Mouse (Mus musculus): ENCODE data around the gene Plekhg1. TPM values are rescaled to one million over a fixed set of nuclear protein-coding genes. Genes with fewer than 3 reads are reported as not detected.

The Plekhg1 gene
- polyA plus RNA-seq, 1 experiment, result 18.9 TPM

GRCm38 (mm10) chr10:3980231-3980630 lies 240.1 kb downstream of the Plekhg1 start:
- no peak for TF ChIP-seq POLR2A (IDR thresholded peaks at IDR 0.05; ENCODE audit: insufficient read depth, low read length)
- TF ChIP-seq CTCF (IDR thresholded peaks at IDR 0.05; ENCODE audit: low read depth, low read length), result no peak
- TF ChIP-seq EP300 (IDR thresholded peaks at IDR 0.05; ENCODE audit: insufficient read depth, low read depth, low read length), result no peak
- H3K4me1 ChIP-seq (ENCODE audit: control insufficient read depth, insufficient read depth, low read length), result peaks cover 1% of the 10 kb centered on the region
- no peak overlapping the region for H3K4me3 ChIP-seq (ENCODE audit: low read depth, low read length)
- peaks cover 37% of the 10 kb centered on the region for H3K36me3 ChIP-seq (ENCODE audit: control insufficient read depth, insufficient read depth, low read length, poor library complexity, severe bottlenecking)
- no peak overlapping the region for H3K9ac ChIP-seq (ENCODE audit: low read depth, poor library complexity, severe bottlenecking)
- H3K27me3 ChIP-seq (ENCODE audit: control insufficient read depth, insufficient read depth, low read length, poor library complexity, severe bottlenecking), result no peaks in the 10 kb centered on the region
- peaks cover 7% of the 10 kb centered on the region for H3K9me3 ChIP-seq (replicated peaks; ENCODE audit: control insufficient read depth, insufficient read depth, low read length, poor library complexity, severe bottlenecking)
- H3K27ac ChIP-seq (ENCODE audit: insufficient read depth, low read length), result no peak overlapping the region

DNA sequence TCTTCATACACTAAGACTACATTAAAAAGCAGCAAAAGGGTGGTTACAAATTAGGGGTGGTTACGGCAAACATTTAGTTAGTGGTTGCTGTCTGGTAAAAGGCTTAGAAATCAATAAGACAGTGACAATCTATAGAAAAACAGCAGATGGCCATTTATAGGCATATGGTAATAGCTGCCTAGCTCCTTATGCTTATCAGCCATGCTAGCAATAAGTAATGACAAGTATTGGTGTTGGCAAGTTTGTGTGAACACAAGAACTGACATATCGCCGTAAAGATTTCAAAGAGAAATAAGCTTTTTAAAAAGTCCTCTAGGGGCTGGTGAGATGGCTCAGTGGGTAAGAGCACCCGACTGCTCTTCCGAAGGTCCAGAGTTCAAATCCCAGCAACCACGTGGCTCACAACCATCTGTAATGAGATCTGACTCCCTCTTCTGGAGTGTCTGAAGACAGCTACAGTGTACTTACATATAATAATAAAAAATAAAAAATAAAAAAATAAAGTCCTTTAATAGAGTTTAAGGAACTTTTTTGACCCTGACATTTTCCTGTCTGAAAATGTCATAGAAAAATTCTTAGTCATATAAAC lies 250.2 kb downstream of the Plekhg1 start:
- H3K27ac ChIP-seq (ENCODE audit: insufficient read depth, low read length), result no peak overlapping the region
- no peaks in the 10 kb centered on the region for H3K4me1 ChIP-seq (ENCODE audit: control insufficient read depth, insufficient read depth, low read length)
- no peaks in the 10 kb centered on the region for H3K27me3 ChIP-seq (ENCODE audit: control insufficient read depth, insufficient read depth, low read length, poor library complexity, severe bottlenecking)
- H3K36me3 ChIP-seq (ENCODE audit: control insufficient read depth, insufficient read depth, low read length, poor library complexity, severe bottlenecking), result peaks cover 45% of the 10 kb centered on the region
- no peak for TF ChIP-seq POLR2A (IDR thresholded peaks at IDR 0.05; ENCODE audit: insufficient read depth, low read length)
- no peak overlapping the region for H3K4me3 ChIP-seq (ENCODE audit: low read depth, low read length)
- H3K9me3 ChIP-seq (replicated peaks; ENCODE audit: control insufficient read depth, insufficient read depth, low read length, poor library complexity, severe bottlenecking), result no peaks in the 10 kb centered on the region
- no peak overlapping the region for H3K9ac ChIP-seq (ENCODE audit: low read depth, poor library complexity, severe bottlenecking)

GRCm38 (mm10) chr10:3993365-3994102 lies 253.4 kb downstream of the Plekhg1 start:
- Histone ChIP-seq H3K9ac (ENCODE audit: low read depth, poor library complexity, severe bottlenecking) (no peak overlapping the region), H3K36me3 (ENCODE audit: control insufficient read depth, insufficient read depth, low read length, poor library complexity, severe bottlenecking) (peaks cover 45% of the 10 kb centered on the region), H3K4me3 (ENCODE audit: low read depth, low read length) (no peak overlapping the region), H3K4me1 (ENCODE audit: control insufficient read depth, insufficient read depth, low read length) (no peaks in the 10 kb centered on the region), H3K27ac (ENCODE audit: insufficient read depth, low read length) (no peak overlapping the region), H3K9me3 (replicated peaks; ENCODE audit: control insufficient read depth, insufficient read depth, low read length, poor library complexity, severe bottlenecking) (no peaks in the 10 kb centered on the region), H3K27me3 (ENCODE audit: control insufficient read depth, insufficient read depth, low read length, poor library complexity, severe bottlenecking) (no peaks in the 10 kb centered on the region)
- TF ChIP-seq POLR2A (IDR thresholded peaks at IDR 0.05; ENCODE audit: insufficient read depth, low read length) (no peak), EP300 (IDR thresholded peaks at IDR 0.05; ENCODE audit: insufficient read depth, low read depth, low read length) (no peak), CTCF (IDR thresholded peaks at IDR 0.05; ENCODE audit: low read depth, low read length) (no peak)

DNA sequence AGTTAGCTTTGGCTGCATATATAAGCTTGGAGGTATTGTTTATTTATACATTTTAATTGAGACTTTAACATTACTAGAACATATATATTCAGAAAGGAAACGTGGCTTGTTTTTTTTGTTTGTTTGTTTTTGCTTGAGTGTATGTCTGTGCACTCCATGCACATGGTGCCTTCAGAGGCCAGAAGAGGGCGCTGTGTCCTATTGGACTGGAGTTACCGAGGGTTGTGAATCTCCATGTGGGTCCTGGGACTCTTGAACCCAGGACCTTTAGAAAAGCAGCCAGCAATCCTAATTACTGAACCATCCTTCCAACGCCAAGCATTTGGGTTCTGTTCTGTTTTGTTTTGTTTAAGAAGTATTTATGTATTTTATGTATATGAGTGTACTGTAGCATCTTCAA lies 255.1 kb downstream of the Plekhg1 start:
- TF ChIP-seq POLR2A (IDR thresholded peaks at IDR 0.05; ENCODE audit: insufficient read depth, low read length), result no peak
- peak; percentile 67 for TF ChIP-seq CTCF (IDR thresholded peaks at IDR 0.05; ENCODE audit: low read depth, low read length)
- H3K27ac ChIP-seq (ENCODE audit: insufficient read depth, low read length), result no peak overlapping the region

DNA sequence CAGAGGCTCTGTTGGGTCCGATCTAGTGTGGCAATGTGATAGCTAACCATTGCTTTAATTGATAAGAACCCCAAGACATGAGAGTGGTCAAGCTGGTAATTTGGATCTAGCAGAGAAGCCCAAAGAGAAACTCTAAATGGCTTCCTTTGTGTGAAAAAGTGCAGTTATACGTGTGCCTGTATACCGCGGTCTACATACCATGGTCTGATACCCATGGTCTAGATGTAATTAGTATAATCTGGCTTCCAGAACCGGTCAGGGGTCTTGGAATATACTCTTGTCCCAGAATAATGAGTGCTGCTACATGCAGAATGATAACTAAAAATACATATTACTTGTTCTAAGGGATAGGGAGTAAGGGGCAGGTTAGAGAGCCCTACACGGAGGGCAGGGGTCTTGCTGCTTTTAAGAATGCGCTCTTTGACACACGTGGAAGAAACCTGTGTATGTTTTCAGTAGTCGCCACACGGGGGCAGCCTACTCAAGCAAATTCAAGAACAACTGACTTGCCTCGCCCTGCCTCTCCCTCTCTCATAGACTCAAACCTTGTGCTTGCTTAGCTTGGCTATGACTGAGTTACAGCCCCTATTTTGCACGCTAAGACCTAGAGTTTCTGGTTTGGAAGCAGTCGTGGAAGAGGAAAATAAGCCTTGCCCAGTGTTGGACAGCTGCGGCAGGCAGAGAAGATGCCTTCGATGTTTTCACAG lies 256.2 kb downstream of the Plekhg1 start:
- TF ChIP-seq CTCF (IDR thresholded peaks at IDR 0.05; ENCODE audit: low read depth, low read length) (peak; percentile 79), POLR2A (IDR thresholded peaks at IDR 0.05; ENCODE audit: insufficient read depth, low read length) (no peak)
- Histone ChIP-seq H3K9ac (ENCODE audit: low read depth, poor library complexity, severe bottlenecking) (no peak overlapping the region), H3K9me3 (replicated peaks; ENCODE audit: control insufficient read depth, insufficient read depth, low read length, poor library complexity, severe bottlenecking) (no peaks in the 10 kb centered on the region), H3K4me1 (ENCODE audit: control insufficient read depth, insufficient read depth, low read length) (no peaks in the 10 kb centered on the region), H3K27me3 (ENCODE audit: control insufficient read depth, insufficient read depth, low read length, poor library complexity, severe bottlenecking) (no peaks in the 10 kb centered on the region), H3K4me3 (ENCODE audit: low read depth, low read length) (no peak overlapping the region), H3K27ac (ENCODE audit: insufficient read depth, low read length) (no peak overlapping the region), H3K36me3 (ENCODE audit: control insufficient read depth, insufficient read depth, low read length, poor library complexity, severe bottlenecking) (peaks cover 31% of the 10 kb centered on the region)

More for the DNA sequence above, 255.1 kb downstream of the Plekhg1 start:
- H3K36me3 ChIP-seq (ENCODE audit: control insufficient read depth, insufficient read depth, low read length, poor library complexity, severe bottlenecking), result peaks cover 32% of the 10 kb centered on the region
- no peak overlapping the region for H3K4me3 ChIP-seq (ENCODE audit: low read depth, low read length)
- H3K9ac ChIP-seq (ENCODE audit: low read depth, poor library complexity, severe bottlenecking), result no peak overlapping the region
- H3K27me3 ChIP-seq (ENCODE audit: control insufficient read depth, insufficient read depth, low read length, poor library complexity, severe bottlenecking), result no peaks in the 10 kb centered on the region
- H3K4me1 ChIP-seq (ENCODE audit: control insufficient read depth, insufficient read depth, low read length), result no peaks in the 10 kb centered on the region
- H3K9me3 ChIP-seq (replicated peaks; ENCODE audit: control insufficient read depth, insufficient read depth, low read length, poor library complexity, severe bottlenecking), result no peaks in the 10 kb centered on the region

DNA sequence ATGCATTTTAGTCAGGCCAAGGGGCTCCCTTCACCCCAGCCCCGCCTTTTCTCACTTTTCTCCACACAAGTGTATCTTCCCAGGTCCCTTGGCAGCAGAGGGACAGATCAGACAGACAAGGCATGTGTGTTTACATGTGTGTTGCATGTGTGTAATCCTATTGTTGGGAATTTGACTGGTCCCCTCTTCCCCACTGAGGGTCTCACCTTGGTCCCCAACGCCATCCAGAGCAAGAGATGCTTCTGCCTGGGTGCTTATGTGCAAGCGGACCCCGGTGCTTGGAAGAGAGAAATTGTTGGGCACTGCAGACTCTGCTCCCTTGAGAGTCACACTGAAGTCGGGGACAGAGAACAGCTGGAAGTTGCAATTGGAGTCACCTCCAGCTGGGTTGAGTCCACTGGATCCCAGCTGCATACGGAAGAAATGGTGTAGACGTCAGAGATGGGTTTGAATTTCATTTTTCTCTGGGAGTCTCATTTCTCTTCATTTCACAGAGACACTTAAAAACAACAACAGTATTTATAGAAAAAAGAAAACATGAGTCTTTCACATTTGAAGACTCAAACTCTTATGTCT lies 257.8 kb downstream of the Plekhg1 start:
- H3K4me3 ChIP-seq (ENCODE audit: low read depth, low read length), result no peak overlapping the region
- no peaks in the 10 kb centered on the region for H3K4me1 ChIP-seq (ENCODE audit: control insufficient read depth, insufficient read depth, low read length)
- no peak overlapping the region for H3K9ac ChIP-seq (ENCODE audit: low read depth, poor library complexity, severe bottlenecking)
- no peaks in the 10 kb centered on the region for H3K9me3 ChIP-seq (replicated peaks; ENCODE audit: control insufficient read depth, insufficient read depth, low read length, poor library complexity, severe bottlenecking)
- no peak overlapping the region for H3K27ac ChIP-seq (ENCODE audit: insufficient read depth, low read length)
- TF ChIP-seq EP300 (IDR thresholded peaks at IDR 0.05; ENCODE audit: insufficient read depth, low read depth, low read length) (no peak), POLR2A (IDR thresholded peaks at IDR 0.05; ENCODE audit: insufficient read depth, low read length) (no peak), CTCF (IDR thresholded peaks at IDR 0.05; ENCODE audit: low read depth, low read length) (no peak)
- H3K27me3 ChIP-seq (ENCODE audit: control insufficient read depth, insufficient read depth, low read length, poor library complexity, severe bottlenecking), result no peaks in the 10 kb centered on the region
- H3K36me3 ChIP-seq (ENCODE audit: control insufficient read depth, insufficient read depth, low read length, poor library complexity, severe bottlenecking), result peaks cover 20% of the 10 kb centered on the region

All from ES-Bruce4 (cell line).